Mouse (Mus musculus): ENCODE data around the gene Usp30.

The Usp30 gene

DNA sequence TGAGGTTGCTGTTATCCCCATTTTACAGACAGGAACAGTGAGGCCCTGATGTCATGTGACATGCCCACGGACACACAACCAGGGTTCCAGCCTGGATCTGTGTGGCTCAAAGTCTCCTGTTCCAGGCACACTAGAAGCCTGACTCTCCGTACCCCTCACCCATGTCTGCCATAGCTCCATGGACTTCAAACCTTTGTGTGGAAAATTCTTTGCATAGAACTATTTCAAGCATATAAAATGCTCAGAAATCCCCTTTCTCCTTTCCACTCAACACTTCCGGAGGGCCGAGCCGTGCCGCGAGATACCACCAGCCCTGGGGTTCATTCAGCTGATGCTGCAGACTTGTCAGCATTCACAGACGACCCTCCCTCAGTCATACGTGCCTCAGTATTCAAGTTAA lies 2.3 kb downstream of the Usp30 start:
- DNase-seq = no peak

GRCm38 (mm10) chr5:114067982-114068381 lies 2.7 kb downstream of the Usp30 start:
- no peak for DNase-seq

GRCm38 (mm10) chr5:114070858-114071257 lies 5.6 kb downstream of the Usp30 start:
- no peak for DNase-seq

DNA sequence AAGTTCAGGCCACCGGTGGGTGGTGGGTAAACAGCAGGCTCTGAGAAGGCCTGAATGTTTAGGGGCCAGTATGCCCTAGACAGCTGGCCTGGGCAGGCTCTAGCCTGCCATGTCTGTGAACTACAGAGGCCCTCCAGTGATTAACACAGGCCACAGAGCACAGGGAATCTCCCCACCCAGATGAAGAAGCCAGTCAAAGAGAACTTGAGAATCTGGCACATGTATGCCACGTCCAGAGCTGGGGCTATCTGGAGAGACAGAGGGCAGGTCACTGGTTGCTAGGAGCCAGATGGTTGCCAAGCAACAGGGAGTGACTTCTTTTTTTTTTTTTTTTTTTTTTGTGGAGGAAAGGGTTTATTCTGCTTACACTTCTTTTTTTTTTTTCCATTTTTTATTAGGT lies 7.0 kb downstream of the Usp30 start:
- DNase-seq = no peak

- no peak for DNase-seq
These were observed 11.7 kb downstream of the Usp30 start for GRCm38 (mm10) chr5:114077009-114077408.

DNA sequence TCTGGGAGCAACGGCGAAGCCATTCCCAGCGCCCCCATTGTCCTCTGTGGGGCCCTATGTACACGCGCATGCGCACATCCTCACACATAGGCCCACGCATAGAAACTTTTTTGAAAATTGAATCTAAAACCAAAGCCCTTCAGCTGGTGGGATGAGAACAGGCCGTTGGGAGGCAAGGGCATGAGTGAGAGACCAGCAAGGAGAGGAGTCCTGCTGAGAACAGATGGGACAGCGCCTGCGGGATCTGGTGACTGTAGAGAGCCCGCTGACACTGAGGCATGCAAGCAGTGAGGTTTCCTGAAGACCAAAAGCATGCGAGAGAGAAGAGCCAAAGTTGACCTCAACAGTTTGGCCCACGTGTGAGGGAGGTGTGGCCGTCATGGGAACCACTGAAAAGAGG lies 20.2 kb downstream of the Usp30 start:
- DNase-seq = no peak

GRCm38 (mm10) chr5:114087875-114088480 lies 22.7 kb downstream of the Usp30 start:
- DNase-seq = no peak

DNA sequence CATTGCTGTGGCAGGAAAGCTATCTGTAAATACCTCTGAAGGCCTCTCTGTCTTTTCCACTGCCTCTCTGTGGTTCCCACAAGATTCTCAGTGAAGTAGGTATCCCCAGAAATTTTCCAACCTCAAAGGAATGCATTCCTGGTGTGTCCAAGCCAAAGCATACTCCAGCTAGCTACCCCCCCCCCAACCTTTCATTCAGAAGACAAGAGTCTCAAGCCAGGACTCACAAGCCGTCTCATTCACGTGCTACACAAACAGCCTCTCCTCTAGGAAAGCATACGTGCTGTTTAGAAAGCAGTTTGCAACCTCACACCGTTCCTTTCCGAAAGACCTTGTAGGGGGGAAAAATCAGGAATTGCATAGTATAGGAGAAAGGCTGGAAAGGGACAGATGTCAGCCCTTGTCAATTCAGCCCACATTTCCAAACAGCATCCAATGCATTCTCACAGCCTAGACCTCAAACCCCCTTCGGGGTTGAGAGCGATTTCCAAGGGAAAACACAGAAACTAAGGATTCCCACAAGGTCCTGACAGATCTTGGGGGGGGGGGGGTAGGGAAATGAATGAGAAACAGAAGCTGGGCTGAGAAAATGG lies 25.3 kb downstream of the Usp30 start:
- no peak for DNase-seq

GRCm38 (mm10) chr5:114091057-114091807 lies 26.0 kb downstream of the Usp30 start, which contains the start of gene Svop:
Svop (minus strand) TSS chr5:114091570.
- peak; percentile 70 for DNase-seq

GRCm38 (mm10) chr5:114099709-114100389 lies 34.6 kb downstream of the Usp30 start:
- DNase-seq = peak; percentile 86

DNA sequence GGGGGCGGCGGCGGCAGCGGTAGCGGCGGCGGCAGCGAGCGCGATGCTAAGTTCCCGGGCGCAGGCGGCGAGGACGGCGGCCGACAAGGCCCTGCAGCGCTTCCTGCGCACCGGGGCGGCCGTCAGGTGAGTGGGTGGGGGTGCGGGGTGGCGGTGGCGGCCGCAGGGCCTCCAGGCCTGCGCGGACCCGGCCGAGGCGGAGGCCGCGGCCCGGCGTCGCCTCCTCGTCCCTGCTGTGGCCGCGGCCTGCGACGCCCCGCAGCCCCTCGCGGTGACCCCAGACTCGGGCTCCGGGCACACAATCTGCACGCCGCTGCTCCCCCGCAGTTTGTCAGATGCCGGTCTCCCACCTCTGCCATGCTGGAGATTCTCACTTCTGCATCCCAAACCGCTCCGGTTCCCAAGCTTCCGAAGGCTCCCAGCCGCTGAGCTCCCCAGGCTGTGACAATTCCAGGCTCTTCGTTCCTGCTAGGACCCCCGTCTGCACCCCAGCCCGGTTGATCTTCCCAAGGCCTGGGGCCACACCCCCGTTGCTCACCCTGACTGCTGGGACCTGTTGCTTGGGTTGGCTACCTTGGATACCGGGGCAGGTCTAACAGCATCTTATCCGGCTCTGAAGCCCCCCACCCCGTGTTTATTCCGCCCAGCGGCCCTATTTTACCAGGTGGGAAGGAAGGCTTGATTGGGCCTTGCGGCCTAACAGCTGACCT lies 35.3 kb downstream of the Usp30 start:
- DNase-seq = no peak

DNA sequence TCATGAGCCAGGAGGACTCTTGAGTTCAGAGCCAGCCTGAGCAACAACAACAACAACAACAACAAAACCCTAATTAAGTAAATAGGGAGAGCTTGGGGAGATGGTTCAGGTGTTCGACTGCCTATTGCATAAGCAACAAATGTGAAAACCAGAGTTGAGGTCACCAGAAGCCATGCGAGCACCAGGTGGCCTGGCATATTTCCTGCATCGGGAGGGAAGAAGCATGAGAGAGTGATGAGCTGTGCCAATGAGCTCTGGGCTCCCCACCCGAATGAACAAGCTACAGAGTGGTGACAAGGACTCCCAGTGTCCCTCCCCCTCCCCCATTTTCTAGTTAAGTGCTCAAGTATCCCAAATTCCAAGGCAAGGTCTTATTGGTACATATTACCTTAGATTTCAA lies 36.6 kb downstream of the Usp30 start:
- DNase-seq = no peak

- no peak for DNase-seq
These were observed 37.5 kb downstream of the Usp30 start for GRCm38 (mm10) chr5:114102807-114103206.

GRCm38 (mm10) chr5:114106391-114106935 lies 41.2 kb downstream of the Usp30 start:
- DNase-seq = no peak

GRCm38 (mm10) chr5:114113334-114113733 lies 48.1 kb downstream of the Usp30 start:
- no peak for DNase-seq

GRCm38 (mm10) chr5:114115030-114115429 lies 49.8 kb downstream of the Usp30 start:
- DNase-seq = no peak

DNA sequence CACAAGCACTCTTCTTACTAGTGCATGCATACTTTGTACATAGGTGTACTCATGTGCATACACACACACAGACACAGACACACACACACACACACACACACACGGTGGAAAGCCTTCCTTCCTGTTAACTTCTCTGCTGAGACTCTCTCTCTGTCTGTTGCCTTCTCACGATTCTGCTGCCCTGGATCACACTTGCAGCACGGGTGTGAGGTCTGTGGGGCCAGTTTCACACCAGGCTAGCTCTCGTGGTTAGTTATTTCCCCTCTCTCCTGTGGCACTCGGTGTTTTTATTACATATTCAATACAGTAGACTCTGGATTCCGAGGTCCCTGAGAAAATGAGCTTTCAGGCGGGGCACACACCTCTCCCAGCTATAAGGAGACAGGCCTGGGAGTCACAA lies 51.3 kb downstream of the Usp30 start:
- no peak for DNase-seq

- no peak for DNase-seq
These were observed 54.5 kb downstream of the Usp30 start for GRCm38 (mm10) chr5:114119806-114120205.

GRCm38 (mm10) chr5:114126008-114126407 lies 60.7 kb downstream of the Usp30 start:
- DNase-seq = no peak

DNA sequence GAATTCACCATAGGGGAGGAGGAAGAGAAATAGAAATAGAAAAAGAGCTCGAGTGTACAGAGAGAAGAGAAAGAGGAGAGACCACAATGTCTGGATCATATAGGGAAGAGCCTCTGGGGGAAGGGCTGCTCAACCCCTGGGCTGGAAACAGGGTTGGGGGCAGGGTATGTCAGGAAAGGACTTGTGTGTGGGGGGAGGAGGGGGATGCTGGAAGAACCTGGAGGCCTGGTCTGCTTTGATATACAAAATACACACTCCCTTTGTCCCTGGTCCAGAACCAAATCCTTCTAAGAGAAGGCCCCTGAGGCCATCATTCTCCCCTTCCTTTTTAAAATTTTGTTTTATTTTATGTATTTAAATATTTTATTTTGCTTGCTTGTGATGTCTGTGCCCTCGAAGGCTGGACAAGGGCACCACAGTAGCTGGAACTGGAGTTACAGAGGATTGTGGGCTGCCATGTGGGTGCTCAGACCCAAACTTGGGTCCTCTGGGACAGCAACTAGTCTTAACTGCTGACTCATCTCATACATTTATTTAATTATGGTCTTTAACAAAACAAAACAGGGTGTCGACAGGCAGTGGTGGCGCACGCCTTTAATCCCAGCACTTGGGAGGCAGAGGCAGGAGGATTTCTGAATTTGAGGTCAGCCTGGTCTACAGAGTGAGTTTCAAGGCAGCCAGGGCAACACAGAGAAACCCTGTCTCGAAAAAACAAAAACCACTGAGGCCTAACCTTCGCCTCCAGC lies 61.4 kb downstream of the Usp30 start:
- no peak for DNase-seq

GRCm38 (mm10) chr5:114127374-114128349 lies 62.4 kb downstream of the Usp30 start, which contains the start of gene Alkbh2:
Alkbh2 (minus strand) TSS chr5:114128218.
- DNase-seq = peak; percentile 86
